Mouse (Mus musculus): ENCODE results near the gene Ppp1r11. TPM values are rescaled to one million over a fixed set of nuclear protein-coding genes. Genes with fewer than 3 reads are reported as not detected.
"Not testable (repeated sequence)": the region's sequence is repeated elsewhere in the genome, so short reads cannot be mapped to it uniquely, and the experiment has no call there.

The Ppp1r11 gene
- polyA plus RNA-seq, 1 experiment from 2014 or later: 142 TPM

DNA sequence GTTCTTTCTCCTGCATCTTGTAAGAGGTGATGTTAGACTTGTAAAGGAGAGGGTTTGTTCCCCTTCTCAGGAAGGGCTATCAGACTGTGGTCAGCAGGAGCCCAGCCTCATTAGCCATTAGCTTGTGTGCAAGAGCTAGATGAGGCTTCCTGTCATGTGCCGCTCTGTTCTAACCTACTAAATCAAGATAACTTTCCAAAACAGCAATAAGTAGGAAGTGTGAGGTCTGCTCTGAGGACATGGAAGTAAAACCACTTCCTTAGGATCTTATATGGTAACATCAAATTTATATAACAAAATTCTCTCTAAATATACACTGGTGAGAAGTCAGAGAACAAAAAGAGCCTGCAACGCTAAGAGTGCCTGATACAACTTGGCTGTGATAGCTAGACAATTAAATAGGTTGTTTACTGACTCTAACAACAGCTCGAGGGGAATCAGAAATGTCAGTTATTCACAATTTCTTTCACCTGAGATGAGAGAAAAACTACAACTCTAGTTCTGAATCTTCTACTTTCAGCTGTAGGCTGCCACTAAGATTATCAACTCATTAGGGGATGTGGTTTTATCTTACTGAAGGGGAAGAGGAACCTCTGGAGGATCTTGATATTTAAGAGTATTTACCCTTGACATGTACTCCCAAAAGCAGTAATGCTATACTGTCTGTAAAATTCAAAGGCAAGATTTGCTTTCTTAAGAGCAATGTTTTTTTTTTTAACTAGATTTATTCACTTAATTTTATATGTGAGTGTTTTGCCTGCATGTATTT is 41.0 kb upstream of the Ppp1r11 start:
- Histone ChIP-seq H3K36me3 (ENCODE audit: control insufficient read depth, insufficient read depth, low read length) (no peaks in the 10 kb centered on the region), H3K9ac (ENCODE audit: low read length) (no peak overlapping the region), H3K4me2 (ENCODE audit: low read depth, low read length, severe bottlenecking) (no peak overlapping the region), H3K4me3 (ENCODE audit: low read depth, low read length) (no peak overlapping the region), H3K27me3 (ENCODE audit: control insufficient read depth, insufficient read depth, low read length) (peaks cover 17% of the 10 kb centered on the region), H3K9me3 (ENCODE audit: control insufficient read depth, low read length) (no peaks in the 10 kb centered on the region), H3K4me1 (replicated peaks; ENCODE audit: control insufficient read depth, insufficient read depth, low read length) (0 out of 2 replicates have a peak, but pooled peaks cover 1% of the 10 kb centered on the region), H3K27ac (ENCODE audit: low read depth, low read length) (no peak overlapping the region)
- WGBS: 73% methylated on average over 3 of the region's 3 CpGs
- DNase-seq (ENCODE audit: low spot score): no peak
- no peak for ATAC-seq (replicated peaks; ENCODE audit: low FRiP score)

DNA sequence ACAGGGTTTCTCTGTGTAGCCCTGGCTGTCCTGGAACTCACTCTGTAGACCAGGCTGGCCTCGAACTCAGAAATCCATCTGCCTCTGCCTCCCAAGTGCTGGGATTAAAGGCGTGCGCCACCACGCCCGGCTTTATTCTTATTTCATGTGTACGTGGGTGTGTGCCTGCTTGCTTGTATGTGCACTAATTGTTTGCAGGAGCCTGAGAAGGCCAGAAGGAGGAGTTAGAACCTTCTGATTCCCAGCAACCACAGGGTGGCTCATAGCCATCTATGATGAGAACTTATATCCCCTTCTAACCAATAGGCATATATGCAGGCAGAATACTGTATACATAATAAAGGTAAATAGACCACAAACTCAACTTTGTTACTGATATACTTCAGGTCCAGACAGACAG is 39.1 kb upstream of the Ppp1r11 start:
- H3K9me3 ChIP-seq (ENCODE audit: control insufficient read depth, low read length); ATAC-seq (replicated peaks; ENCODE audit: low FRiP score); DNase-seq (ENCODE audit: low spot score); H3K4me2 ChIP-seq (ENCODE audit: low read depth, low read length, severe bottlenecking); H3K27ac ChIP-seq (ENCODE audit: low read depth, low read length); H3K4me1 ChIP-seq (replicated peaks; ENCODE audit: control insufficient read depth, insufficient read depth, low read length); H3K9ac ChIP-seq (ENCODE audit: low read length); H3K4me3 ChIP-seq (ENCODE audit: low read depth, low read length); H3K36me3 ChIP-seq (ENCODE audit: control insufficient read depth, insufficient read depth, low read length): not testable (repeated sequence)
- 86% methylated on average over 6 of the region's 6 CpGs for WGBS
- H3K27me3 ChIP-seq (ENCODE audit: control insufficient read depth, insufficient read depth, low read length): peaks cover 17% of the 10 kb centered on the region

DNA sequence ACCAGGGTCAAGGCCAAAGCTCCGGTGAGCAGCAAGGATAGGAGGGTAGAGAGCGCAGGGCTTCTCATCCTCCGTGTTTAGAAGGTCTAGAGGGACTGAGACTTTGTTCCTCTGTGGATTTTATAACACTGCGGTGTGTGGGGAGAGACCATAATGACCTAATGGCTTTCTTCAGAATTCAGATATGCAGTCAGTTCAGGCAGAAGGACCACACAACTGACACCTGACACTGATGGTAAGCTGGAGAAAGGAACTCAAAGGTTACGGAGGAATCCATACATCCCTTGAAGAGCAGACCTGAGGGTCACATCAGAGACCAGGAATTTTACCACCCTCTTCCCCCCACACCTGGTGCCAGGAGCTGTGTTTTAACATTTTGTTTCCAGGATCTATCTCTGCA is 37.9 kb upstream of the Ppp1r11 start, which contains the start of gene H2-M5:
H2-M5 (minus strand) TSS at position 101 of the 400 bp plus-strand sequence.
- 26% methylated on average over 5 of the region's 5 CpGs for WGBS
- ATAC-seq (replicated peaks; ENCODE audit: low FRiP score): no peak
- DNase-seq (ENCODE audit: low spot score): no peak
- H3K9me3 ChIP-seq (ENCODE audit: control insufficient read depth, low read length): no peaks in the 10 kb centered on the region
- H3K9ac ChIP-seq (ENCODE audit: low read length): no peak within 1 kb of the TSS
- no peaks in the 10 kb centered on the region for H3K36me3 ChIP-seq (ENCODE audit: control insufficient read depth, insufficient read depth, low read length)
- H3K4me3 ChIP-seq (ENCODE audit: low read depth, low read length): no peak within 1 kb of the TSS
- H3K4me1 ChIP-seq (replicated peaks; ENCODE audit: control insufficient read depth, insufficient read depth, low read length): 0 out of 2 replicates have a peak, but pooled peaks cover 1% of the 10 kb centered on the region
- no peak within 1 kb of the TSS for H3K27ac ChIP-seq (ENCODE audit: low read depth, low read length)
- H3K27me3 ChIP-seq (ENCODE audit: control insufficient read depth, insufficient read depth, low read length): peaks cover 17% of the 10 kb centered on the region
- no peak within 1 kb of the TSS for H3K4me2 ChIP-seq (ENCODE audit: low read depth, low read length, severe bottlenecking)

GRCm38 (mm10) chr17:36988475-36988874 is 36.9 kb upstream of the Ppp1r11 start:
- no peak overlapping the region for H3K27ac ChIP-seq (ENCODE audit: low read depth, low read length)
- no peak for DNase-seq (ENCODE audit: low spot score)
- H3K9me3 ChIP-seq (ENCODE audit: control insufficient read depth, low read length): no peaks in the 10 kb centered on the region
- peak; percentile 36; the same call in 1 of the 2 replicates for ATAC-seq (replicated peaks; ENCODE audit: low FRiP score)
- H3K36me3 ChIP-seq (ENCODE audit: control insufficient read depth, insufficient read depth, low read length): no peaks in the 10 kb centered on the region
- H3K4me3 ChIP-seq (ENCODE audit: low read depth, low read length): no peak overlapping the region
- 5% methylated on average over 24 of the region's 24 CpGs for WGBS
- no peak overlapping the region for H3K4me2 ChIP-seq (ENCODE audit: low read depth, low read length, severe bottlenecking)
- 0 out of 2 replicates have a peak, but pooled peaks cover 1% of the 10 kb centered on the region for H3K4me1 ChIP-seq (replicated peaks; ENCODE audit: control insufficient read depth, insufficient read depth, low read length)
- no peak overlapping the region for H3K9ac ChIP-seq (ENCODE audit: low read length)
- H3K27me3 ChIP-seq (ENCODE audit: control insufficient read depth, insufficient read depth, low read length): peaks cover 17% of the 10 kb centered on the region

DNA sequence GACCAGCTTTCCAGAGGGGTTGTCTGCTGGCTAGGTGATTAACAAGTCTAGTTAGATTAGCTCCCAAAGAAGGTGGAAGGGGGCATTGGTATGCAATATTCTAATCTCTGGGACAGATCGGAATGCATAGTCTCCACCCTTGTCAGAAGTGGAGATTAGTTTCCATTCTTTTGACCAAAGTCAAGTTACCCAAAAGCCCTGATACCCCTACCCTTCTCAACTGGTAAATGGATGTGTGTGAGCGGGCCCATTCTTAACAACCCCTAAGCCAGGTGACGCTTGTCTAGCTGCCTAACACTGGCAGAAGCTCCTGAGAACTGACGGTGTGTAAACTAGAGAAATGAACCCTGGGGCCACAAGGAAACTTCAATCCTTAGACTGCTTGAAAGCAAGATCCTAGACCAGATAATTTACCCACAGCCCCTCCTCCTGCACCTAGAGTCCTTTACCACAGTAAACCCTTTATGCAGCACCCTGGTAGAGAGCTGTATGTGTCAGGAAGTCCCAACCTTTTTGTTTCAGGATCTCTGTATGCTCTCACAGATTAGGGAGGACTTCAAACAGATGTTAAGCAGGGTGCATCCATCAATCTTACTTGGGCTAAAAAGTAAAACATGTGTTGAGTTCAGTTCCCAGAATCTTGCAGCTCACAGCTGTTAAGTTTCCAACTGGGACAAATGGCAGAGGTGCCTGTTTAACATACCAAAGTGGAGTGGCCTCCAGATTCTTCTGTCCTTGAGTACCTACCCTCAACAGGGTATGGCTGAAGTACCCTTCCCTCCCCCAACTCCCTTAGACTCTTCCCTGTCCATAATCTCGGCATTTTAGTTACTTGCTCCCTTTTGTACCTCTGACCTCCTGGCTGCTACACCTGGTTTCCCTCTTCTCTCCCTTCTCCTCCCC is 31.0 kb upstream of the Ppp1r11 start:
- Histone ChIP-seq H3K9ac (ENCODE audit: low read length) (no peak overlapping the region), H3K27ac (ENCODE audit: low read depth, low read length) (no peak overlapping the region), H3K36me3 (ENCODE audit: control insufficient read depth, insufficient read depth, low read length) (no peaks in the 10 kb centered on the region), H3K9me3 (ENCODE audit: control insufficient read depth, low read length) (no peaks in the 10 kb centered on the region), H3K4me2 (ENCODE audit: low read depth, low read length, severe bottlenecking) (no peak overlapping the region), H3K4me1 (replicated peaks; ENCODE audit: control insufficient read depth, insufficient read depth, low read length) (no peaks in the 10 kb centered on the region), H3K4me3 (ENCODE audit: low read depth, low read length) (no peak overlapping the region), H3K27me3 (ENCODE audit: control insufficient read depth, insufficient read depth, low read length) (no peaks in the 10 kb centered on the region)
- 27% methylated on average over 5 of the region's 5 CpGs for WGBS
- DNase-seq (ENCODE audit: low spot score): no peak
- ATAC-seq (replicated peaks; ENCODE audit: low FRiP score): no peak

GRCm38 (mm10) chr17:36981845-36982244 is 30.3 kb upstream of the Ppp1r11 start:
- 8% methylated on average over 4 of the region's 4 CpGs for WGBS
- ATAC-seq (replicated peaks; ENCODE audit: low FRiP score): no peak
- Histone ChIP-seq H3K27ac (ENCODE audit: low read depth, low read length) (no peak overlapping the region), H3K4me2 (ENCODE audit: low read depth, low read length, severe bottlenecking) (no peak overlapping the region), H3K9ac (ENCODE audit: low read length) (no peak overlapping the region), H3K36me3 (ENCODE audit: control insufficient read depth, insufficient read depth, low read length) (no peaks in the 10 kb centered on the region), H3K4me1 (replicated peaks; ENCODE audit: control insufficient read depth, insufficient read depth, low read length) (no peaks in the 10 kb centered on the region), H3K9me3 (ENCODE audit: control insufficient read depth, low read length) (no peaks in the 10 kb centered on the region), H3K4me3 (ENCODE audit: low read depth, low read length) (no peak overlapping the region), H3K27me3 (ENCODE audit: control insufficient read depth, insufficient read depth, low read length) (no peaks in the 10 kb centered on the region)
- no peak for DNase-seq (ENCODE audit: low spot score)

DNA sequence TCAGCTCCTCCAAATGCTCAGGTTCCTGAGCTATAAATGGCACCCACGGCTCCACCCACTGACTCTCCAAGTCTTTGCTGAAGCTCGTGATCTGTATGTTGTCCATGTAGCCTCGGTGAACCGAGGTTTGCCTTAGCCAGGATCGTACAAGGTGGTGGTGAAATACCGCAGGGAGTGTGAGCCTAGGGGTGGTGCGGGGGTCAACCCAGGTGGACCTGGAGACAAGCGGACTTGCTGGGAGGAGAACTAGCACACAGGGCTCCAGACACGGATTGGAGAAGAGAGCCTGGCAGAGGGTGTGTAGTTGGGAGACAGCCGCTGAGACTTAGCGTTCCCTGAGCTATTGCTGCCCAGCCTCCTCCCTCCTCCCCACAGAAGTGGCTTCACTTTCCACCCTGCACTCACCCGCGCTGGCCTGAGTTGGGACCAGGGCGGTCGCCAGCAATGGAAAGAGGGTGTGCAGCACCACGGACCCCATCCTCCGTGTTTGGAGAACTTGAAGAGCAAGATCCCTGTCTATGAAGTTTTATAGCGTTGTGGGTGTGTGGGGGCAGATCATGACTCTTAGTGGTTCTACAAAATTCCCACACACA is 29.8 kb upstream of the Ppp1r11 start, which contains the start of gene 2410137M14Rik:
2410137M14Rik (minus strand) TSS at position 17 of the 593 bp plus-strand sequence.
- WGBS: 13% methylated on average over 18 of the region's 18 CpGs
- DNase-seq (ENCODE audit: low spot score) (no peak), ATAC-seq (replicated peaks; ENCODE audit: low FRiP score) (no peak)
- no peaks in the 10 kb centered on the region for H3K9me3 ChIP-seq (ENCODE audit: control insufficient read depth, low read length)
- no peaks in the 10 kb centered on the region for H3K4me1 ChIP-seq (replicated peaks; ENCODE audit: control insufficient read depth, insufficient read depth, low read length)
- no peak within 1 kb of the TSS for H3K4me3 ChIP-seq (ENCODE audit: low read depth, low read length)
- no peak within 1 kb of the TSS for H3K27ac ChIP-seq (ENCODE audit: low read depth, low read length)
- no peaks in the 10 kb centered on the region for H3K36me3 ChIP-seq (ENCODE audit: control insufficient read depth, insufficient read depth, low read length)
- H3K9ac ChIP-seq (ENCODE audit: low read length): no peak within 1 kb of the TSS
- H3K4me2 ChIP-seq (ENCODE audit: low read depth, low read length, severe bottlenecking): no peak within 1 kb of the TSS
- no peaks in the 10 kb centered on the region for H3K27me3 ChIP-seq (ENCODE audit: control insufficient read depth, insufficient read depth, low read length)

GRCm38 (mm10) chr17:36973271-36973787 is 21.8 kb upstream of the Ppp1r11 start:
- no peaks in the 10 kb centered on the region for H3K9me3 ChIP-seq (ENCODE audit: control insufficient read depth, low read length)
- H3K4me2 ChIP-seq (ENCODE audit: low read depth, low read length, severe bottlenecking): no peak overlapping the region
- no peak overlapping the region for H3K4me3 ChIP-seq (ENCODE audit: low read depth, low read length)
- no peak for ATAC-seq (replicated peaks; ENCODE audit: low FRiP score)
- 72% methylated on average over 8 of the region's 8 CpGs for WGBS
- no peak overlapping the region for H3K27ac ChIP-seq (ENCODE audit: low read depth, low read length)
- no peak for DNase-seq (ENCODE audit: low spot score)
- H3K9ac ChIP-seq (ENCODE audit: low read length): no peak overlapping the region
- no peaks in the 10 kb centered on the region for H3K4me1 ChIP-seq (replicated peaks; ENCODE audit: control insufficient read depth, insufficient read depth, low read length)
- no peaks in the 10 kb centered on the region for H3K27me3 ChIP-seq (ENCODE audit: control insufficient read depth, insufficient read depth, low read length)
- H3K36me3 ChIP-seq (ENCODE audit: control insufficient read depth, insufficient read depth, low read length): no peaks in the 10 kb centered on the region

Measured in forebrain, embryonic 11.5 days (tissue).